In genomic region chr3:79285097-79285675, GRCm38 (mm10) we compare ENCODE assay signal across 7 mouse cellular contexts. TPM values are rescaled to one million over a fixed set of nuclear protein-coding genes. Genes with fewer than 3 reads are reported as not detected.
A peak's percentile ranks its signal among the peaks of the same experiment; 100 is the strongest.
DNase-seq lines count a peak whose midpoint lies in the region; ATAC-seq lines count a peak whose summit lies in the region.

No protein-coding gene starts in this region.

- H3K9me3 ChIP-seq in neural tube, embryonic 11.5 days (ENCODE audit: control insufficient read depth, low read length), result no peaks in the 10 kb centered on the region
- H3K9me3 ChIP-seq in embryonic facial prominence, embryonic 15.5 days (replicated peaks), result no peaks in the 10 kb centered on the region
- H3K9me3 ChIP-seq in intestine, embryonic 14.5 days (ENCODE audit: control insufficient read depth, low read length), result no peaks in the 10 kb centered on the region
- H3K9me3 ChIP-seq in midbrain, embryonic 16.5 days (replicated peaks; ENCODE audit: control insufficient read depth, low read length, poor library complexity, severe bottlenecking), result no peaks in the 10 kb centered on the region

- 67% methylated on average over 13 of the region's 13 CpGs for WGBS in neural tube, embryonic 11.5 days
- WGBS in embryonic facial prominence, embryonic 15.5 days, result 50% methylated on average over 13 of the region's 13 CpGs
- WGBS in intestine, embryonic 14.5 days, result 67% methylated on average over 13 of the region's 13 CpGs
- 38% methylated on average over 13 of the region's 13 CpGs for WGBS in midbrain, embryonic 16.5 days

- no peaks in the 10 kb centered on the region for H3K36me3 ChIP-seq in neural tube, embryonic 11.5 days (ENCODE audit: control insufficient read depth, insufficient read depth, low read length)
- H3K36me3 ChIP-seq in embryonic facial prominence, embryonic 15.5 days, result no peaks in the 10 kb centered on the region
- no peaks in the 10 kb centered on the region for H3K36me3 ChIP-seq in intestine, embryonic 14.5 days (ENCODE audit: control insufficient read depth, insufficient read depth, low read length)
- H3K36me3 ChIP-seq in midbrain, embryonic 16.5 days (ENCODE audit: control insufficient read depth, insufficient read depth, low read length), result no peaks in the 10 kb centered on the region

- H3K4me2 ChIP-seq in neural tube, embryonic 11.5 days (ENCODE audit: low read depth), result peak overlapping the region; percentile 80
- H3K4me2 ChIP-seq in embryonic facial prominence, embryonic 15.5 days (replicated peaks), result peak overlapping the region; percentile 71
- peak overlapping the region; percentile 92 for H3K4me2 ChIP-seq in intestine, embryonic 14.5 days (ENCODE audit: low read length)
- peak overlapping the region; percentile 75 for H3K4me2 ChIP-seq in midbrain, embryonic 16.5 days (ENCODE audit: low read length)

- no peak overlapping the region for H3K27ac ChIP-seq in neural tube, embryonic 11.5 days (ENCODE audit: low read depth, low read length)
- H3K27ac ChIP-seq in embryonic facial prominence, embryonic 15.5 days (replicated peaks), result no peak overlapping the region
- no peak overlapping the region for H3K27ac ChIP-seq in intestine, embryonic 14.5 days (ENCODE audit: low read depth)
- no peak overlapping the region for H3K27ac ChIP-seq in midbrain, embryonic 16.5 days (ENCODE audit: low read length)

- DNase-seq in neural tube, embryonic 11.5 days (ENCODE audit: low spot score), result no peak
- DNase-seq in neural tube, embryonic 10.5 days (ENCODE audit: extremely low spot score, low spot score), result no peak
- no peak for DNase-seq in intestine, embryonic 14.5 days (ENCODE audit: low spot score)
- no peak for DNase-seq in gastrocnemius, adult 8-10 months (ENCODE audit: low spot score in 2 of 2)
- no peak for DNase-seq in kidney, postnatal 25 days

- H3K4me3 ChIP-seq in neural tube, embryonic 11.5 days (ENCODE audit: low read depth, low read length), result peak overlapping the region; percentile 86
- H3K4me3 ChIP-seq in embryonic facial prominence, embryonic 15.5 days (replicated peaks), result peak overlapping the region; percentile 87
- H3K4me3 ChIP-seq in intestine, embryonic 14.5 days (ENCODE audit: low read depth, low read length), result peak overlapping the region; percentile 89
- peak overlapping the region; percentile 94 for H3K4me3 ChIP-seq in midbrain, embryonic 16.5 days (ENCODE audit: low read depth, low read length)

- H3K4me1 ChIP-seq in neural tube, embryonic 11.5 days (ENCODE audit: control insufficient read depth, insufficient read depth, low read length), result peaks cover 13% of the 10 kb centered on the region
- peaks cover 39% of the 10 kb centered on the region for H3K4me1 ChIP-seq in embryonic facial prominence, embryonic 15.5 days
- peaks cover 29% of the 10 kb centered on the region for H3K4me1 ChIP-seq in intestine, embryonic 14.5 days (replicated peaks; ENCODE audit: control insufficient read depth, insufficient read depth, low read length)
- peaks cover 40% of the 10 kb centered on the region for H3K4me1 ChIP-seq in midbrain, embryonic 16.5 days (ENCODE audit: control insufficient read depth, insufficient read depth, low read length)

- peaks cover 4% of the 10 kb centered on the region; the same call in 1 of the 2 replicates for H3K27me3 ChIP-seq in neural tube, embryonic 11.5 days (ENCODE audit: control insufficient read depth, insufficient read depth, low read length)
- H3K27me3 ChIP-seq in embryonic facial prominence, embryonic 15.5 days, result no peaks in the 10 kb centered on the region
- H3K27me3 ChIP-seq in intestine, embryonic 14.5 days (replicated peaks; ENCODE audit: control insufficient read depth, insufficient read depth, low read length), result 0 out of 2 replicates have a peak, but pooled peaks cover 5% of the 10 kb centered on the region
- H3K27me3 ChIP-seq in midbrain, embryonic 16.5 days (ENCODE audit: control insufficient read depth, insufficient read depth, low read depth, low read length), result no peaks in the 10 kb centered on the region; the same call in 1 of the 2 replicates

- no peak for ATAC-seq in neural tube, embryonic 11.5 days (ENCODE audit: insufficient read depth, low FRiP score, low TSS enrichment)
- ATAC-seq in embryonic facial prominence, embryonic 15.5 days (ENCODE audit: insufficient number of reproducible peaks, low FRiP score, low TSS enrichment, low read depth), result no peak
- ATAC-seq in intestine, embryonic 14.5 days (replicated peaks; ENCODE audit: low FRiP score, low TSS enrichment, low read depth), result no peak
- no peak for ATAC-seq in midbrain, embryonic 16.5 days

- H3K9ac ChIP-seq in neural tube, embryonic 11.5 days (ENCODE audit: low read length), result no peak overlapping the region
- H3K9ac ChIP-seq in embryonic facial prominence, embryonic 15.5 days, result no peak overlapping the region; the same call in none of the 2 replicates
- peak overlapping the region; percentile 87; the same call in 1 of the 2 replicates for H3K9ac ChIP-seq in intestine, embryonic 14.5 days (ENCODE audit: low read length)
- peak overlapping the region; percentile 24; the same call in 1 of the 2 replicates for H3K9ac ChIP-seq in midbrain, embryonic 16.5 days (ENCODE audit: low read depth, low read length)

RNA-seq across cellular contexts. Expression of gene Rapgef2, which starts 1.1 kb away (rescaled TPM):
- 7.3 and 7.5 TPM in 2 replicates for polyA plus RNA-seq in neural tube, embryonic 11.5 days (2014; fragmentation: Nextera tagmentation; extraction: Ambion mirVana)
- polyA plus RNA-seq in embryonic facial prominence, embryonic 15.5 days (2015; fragmentation: Nextera tagmentation; extraction: Ambion mirVana), result 7.3 and 7.5 TPM in 2 replicates
- polyA plus RNA-seq in intestine, embryonic 14.5 days (2014; fragmentation: Nextera tagmentation; extraction: Ambion mirVana), result 5.8 and 5.9 TPM in 2 replicates
- 15.5 and 15.6 TPM in 2 replicates for polyA plus RNA-seq in midbrain, embryonic 16.5 days (2015; fragmentation: Nextera tagmentation; extraction: Ambion mirVana)
- total RNA-seq in gastrocnemius, adult 8-10 months (2022), result 10 to 100 TPM; 12.7 to 14.4 (median 13.4) TPM

RNA-seq across cellular contexts. Expression of gene Gm17359, which starts 51.3 kb away (rescaled TPM):
- polyA plus RNA-seq in neural tube, embryonic 11.5 days (2014; fragmentation: Nextera tagmentation; extraction: Ambion mirVana), result 0.31 TPM in 1 of 2 replicates, not detected in the other
- not detected in 2 replicates for polyA plus RNA-seq in embryonic facial prominence, embryonic 15.5 days (2015; fragmentation: Nextera tagmentation; extraction: Ambion mirVana)
- not detected in 2 replicates for polyA plus RNA-seq in intestine, embryonic 14.5 days (2014; fragmentation: Nextera tagmentation; extraction: Ambion mirVana)
- polyA plus RNA-seq in midbrain, embryonic 16.5 days (2015; fragmentation: Nextera tagmentation; extraction: Ambion mirVana), result 0.25 TPM in 1 of 2 replicates, not detected in the other
- not detected for total RNA-seq in gastrocnemius, adult 8-10 months (2022)

Comparison
In these comparisons a context has a peak if more than half of its experiments do, and no peak if none do; other contexts are left out.
1. H3K9ac ChIP-seq: peak in intestine, embryonic 14.5 days (single experiment) and midbrain, embryonic 16.5 days (single experiment); none in neural tube, embryonic 11.5 days (single experiment) and embryonic facial prominence, embryonic 15.5 days (single experiment).
2. Peak in every context shown above with its lines, with median percentiles within 50 percentile points of each other: H3K4me2 ChIP-seq and H3K4me3 ChIP-seq.